Mouse (Mus musculus) heart, adult 2 months (tissue): ENCODE results near the gene Arhgef2. TPM values are rescaled to one million over a fixed set of nuclear protein-coding genes. Genes with fewer than 3 reads are reported as not detected.

Experiments
- DNase-seq, 2 experiments: peaks; one replicate each; pipeline ENCODE4 v3.0.0; 2021
- H3K27ac ChIP-seq: fragments of 200-600 bp; 2 replicates; pipeline ENCODE4 v1.8.1; 2022
- H3K27me3 ChIP-seq: fragments of 200-500 bp; 2 replicates; pipeline ENCODE4 v1.6.1; 2012; ENCODE audit warnings: mild to moderate bottlenecking, low read length, inconsistent platforms, mixed read lengths; ENCODE audit not compliant: control insufficient read depth, insufficient read depth
- H3K36me3 ChIP-seq: fragments of 200-500 bp; 2 replicates; pipeline ENCODE4 v1.6.1; 2012; ENCODE audit warnings: low read length, inconsistent platforms; ENCODE audit not compliant: control insufficient read depth, insufficient read depth
- H3K4me1 ChIP-seq: fragments of 200-500 bp; 2 replicates; pipeline ENCODE4 v1.6.1; 2011; ENCODE audit warnings: low read length; ENCODE audit not compliant: control insufficient read depth, insufficient read depth
- H3K4me3 ChIP-seq: fragments of 200-600 bp; 2 replicates; pipeline ENCODE4 v1.8.1; 2022
- H3K79me2 ChIP-seq: fragments of 200-500 bp; replicated peaks from 2 replicates; pipeline ENCODE4 v1.6.1; 2012; ENCODE audit warnings: mild to moderate bottlenecking, inconsistent platforms, low read length, moderate library complexity, mixed read lengths; ENCODE audit not compliant: control insufficient read depth, insufficient read depth
- H3K9ac ChIP-seq: fragments of 200-500 bp; 2 replicates; pipeline ENCODE4 v1.6.1; 2012; ENCODE audit warnings: low read depth, mild to moderate bottlenecking, control low read depth, inconsistent platforms, low read length, mixed read lengths
- CTCF ChIP-seq: fragments of 200-600 bp; IDR thresholded peaks from 2 replicates; pipeline ENCODE4 v1.8.1; 2022; ENCODE audit warnings: antibody characterized with exemption, mild to moderate bottlenecking, moderate library complexity
- EP300 ChIP-seq: fragments of 200-500 bp; IDR thresholded peaks from 2 replicates; pipeline ENCODE4 v1.6.1; 2011; ENCODE audit warnings: low read depth, low read length, control low read depth; ENCODE audit not compliant: insufficient read depth
- POLR2A ChIP-seq: fragments of 200-500 bp; IDR thresholded peaks from 2 replicates; pipeline ENCODE4 v1.6.1; 2011; ENCODE audit warnings: mild to moderate bottlenecking, low read depth, low read length, control low read depth; ENCODE audit not compliant: insufficient read depth
- WGBS: fragments of 180-500 bp; shearing (Covaris S2); methylation state at CpG from one replicate; pipeline ENCODE4 v1.1.7; 2018; 5-methylcytosine and 5-hydroxymethylcytosine counted together
- intact Hi-C: fragments of 180-260 bp; cut with DNase I; formaldehyde crosslinking; loops from one replicate; pipeline ENCODE4 v1.15.1; 2025
- polyA plus RNA-seq: library from polyadenylated mRNA; depleted of rRNA; stranded (reverse); fragments of >200 nt; gene quantifications from 2 replicates; pipeline ENCODE4 v1.2.3, GENCODE M21; 2012
- total RNA-seq, 2 experiments: library from RNA; stranded (reverse); gene quantifications; 2 replicates each; pipeline ENCODE4 v1.2.3; 2021

Arhgef2 gene
- total and polyA plus RNA-seq, 3 experiments, result 37.3 to 51.0 (median 37.5) TPM

DNA sequence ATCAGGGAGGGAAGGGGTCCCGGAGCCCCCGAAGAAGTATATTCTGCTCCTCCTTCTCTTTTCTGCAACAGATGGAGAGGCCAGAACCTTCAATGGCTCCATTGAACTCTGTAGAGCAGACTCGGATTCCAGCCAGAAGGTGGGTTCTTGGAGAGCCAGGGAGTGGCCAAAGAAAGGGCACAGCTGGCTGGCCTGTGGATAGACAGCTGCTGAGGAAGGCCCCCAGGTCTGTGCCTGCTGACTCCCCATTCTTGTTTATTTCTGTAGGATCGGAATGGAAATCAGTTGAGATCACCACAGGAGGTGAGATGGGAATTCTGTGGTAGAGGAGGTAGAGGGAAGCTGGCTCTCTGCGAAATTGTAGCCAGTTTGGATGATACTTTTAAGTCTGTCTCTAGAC is 37.3 kb downstream of the Arhgef2 start:
- WGBS, result 82% methylated on average over 5 of the region's 5 CpGs
- no peak for DNase-seq
- Histone ChIP-seq H3K27me3 (no peaks in the 10 kb centered on the region), H3K9ac (no peak overlapping the region), H3K4me1 (no peaks in the 10 kb centered on the region), H3K79me2 (no peaks in the 10 kb centered on the region), H3K36me3 (no peaks in the 10 kb centered on the region), H3K4me3 (no peak overlapping the region), H3K27ac (no peak overlapping the region)
- intact Hi-C loops, result no loop called here
- no peak for TF ChIP-seq EP300
- TF ChIP-seq POLR2A, result no peak
- no peak for TF ChIP-seq CTCF

DNA sequence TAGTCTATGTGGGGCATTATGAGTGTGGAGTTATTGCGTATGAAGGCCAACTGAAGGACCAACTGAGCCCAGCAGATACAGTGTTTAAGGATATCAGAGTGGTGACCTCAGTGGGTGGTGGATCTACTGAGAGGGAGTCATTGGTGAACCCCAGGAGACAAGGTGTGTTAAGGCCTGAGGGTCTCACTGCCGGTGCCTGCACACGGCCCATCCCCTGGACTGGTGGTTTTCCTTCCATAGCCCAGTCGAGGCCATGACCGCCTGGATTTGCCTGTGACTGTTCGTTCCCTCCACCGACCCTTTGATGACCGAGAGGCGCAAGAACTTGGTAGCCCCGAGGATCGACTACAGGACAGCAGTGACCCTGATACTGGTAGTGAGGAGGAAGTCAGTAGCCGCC is 40.2 kb downstream of the Arhgef2 start:
- Histone ChIP-seq H3K4me1 (no peaks in the 10 kb centered on the region), H3K79me2 (no peaks in the 10 kb centered on the region), H3K9ac (no peak overlapping the region), H3K36me3 (no peaks in the 10 kb centered on the region), H3K27ac (no peak overlapping the region), H3K27me3 (no peaks in the 10 kb centered on the region), H3K4me3 (no peak overlapping the region)
- TF ChIP-seq EP300 (no peak), POLR2A (no peak), CTCF (no peak)
- peak in 1 of 2 experiments; percentile 17 for DNase-seq
- WGBS, result 84% methylated on average over 12 of the region's 12 CpGs
- intact Hi-C loops, result no loop called here

DNA sequence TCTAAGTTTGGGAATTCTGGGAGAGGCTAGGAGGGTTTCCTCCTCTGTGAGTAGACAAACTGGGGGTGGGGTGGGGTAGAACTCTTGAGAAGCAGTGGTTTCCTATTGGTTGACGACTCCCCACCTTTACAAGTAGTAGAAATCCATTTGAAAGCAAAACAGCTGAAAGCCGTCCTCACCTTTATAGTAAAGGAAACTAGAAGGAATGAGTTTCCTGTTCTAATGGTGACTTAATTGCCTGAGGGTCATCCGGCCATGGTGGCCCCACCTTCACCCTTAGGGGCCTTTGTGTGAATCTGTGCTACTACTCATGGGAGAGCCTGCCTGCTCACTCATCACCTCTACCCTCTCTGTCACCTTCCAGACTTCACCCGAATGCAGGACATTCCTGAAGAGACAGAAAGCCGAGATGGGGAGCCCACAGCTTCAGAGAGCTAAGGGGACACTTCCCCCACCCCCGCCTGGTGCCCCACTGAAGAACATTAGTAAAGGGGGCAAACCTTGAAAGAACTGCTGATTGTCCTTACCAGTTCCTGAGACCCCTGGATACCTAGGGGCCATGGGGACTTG is 40.7 kb downstream of the Arhgef2 start:
- no peak for TF ChIP-seq EP300
- TF ChIP-seq CTCF, result no peak
- no peak for TF ChIP-seq POLR2A
- intact Hi-C loops, result no loop called here
- DNase-seq, result no peak
- Histone ChIP-seq H3K9ac (no peak overlapping the region), H3K79me2 (no peaks in the 10 kb centered on the region), H3K36me3 (no peaks in the 10 kb centered on the region), H3K27ac (no peak overlapping the region), H3K4me3 (no peak overlapping the region), H3K4me1 (no peaks in the 10 kb centered on the region), H3K27me3 (no peaks in the 10 kb centered on the region)
- WGBS, result 64% methylated on average over 6 of the region's 6 CpGs

DNA sequence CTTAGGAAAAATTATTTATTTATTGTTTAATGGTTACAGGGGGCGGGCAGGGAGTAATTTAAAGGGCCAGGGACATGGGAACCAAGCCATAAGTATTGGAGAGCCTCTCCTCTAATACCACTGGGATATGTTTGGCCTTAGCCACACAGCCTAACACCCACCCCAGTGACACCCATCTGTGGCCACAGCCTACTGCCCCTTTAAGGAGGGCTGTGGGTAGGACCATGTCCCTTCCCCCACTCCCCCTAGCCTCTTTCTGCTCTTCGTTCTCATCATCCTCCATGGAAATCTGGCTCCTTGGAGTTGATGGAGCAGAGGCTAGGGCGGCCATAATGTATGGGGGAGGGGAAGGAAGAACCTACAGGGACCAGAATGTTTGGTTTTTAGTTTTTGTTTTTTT is 41.3 kb downstream of the Arhgef2 start:
- 82% methylated on average over 3 of the region's 3 CpGs for WGBS
- Histone ChIP-seq H3K36me3 (no peaks in the 10 kb centered on the region), H3K4me1 (no peaks in the 10 kb centered on the region), H3K27ac (no peak overlapping the region), H3K79me2 (no peaks in the 10 kb centered on the region), H3K4me3 (no peak overlapping the region), H3K9ac (no peak overlapping the region), H3K27me3 (no peaks in the 10 kb centered on the region)
- intact Hi-C loops, result no loop called here
- TF ChIP-seq EP300 (no peak), CTCF (no peak), POLR2A (no peak)
- no peak for DNase-seq

DNA sequence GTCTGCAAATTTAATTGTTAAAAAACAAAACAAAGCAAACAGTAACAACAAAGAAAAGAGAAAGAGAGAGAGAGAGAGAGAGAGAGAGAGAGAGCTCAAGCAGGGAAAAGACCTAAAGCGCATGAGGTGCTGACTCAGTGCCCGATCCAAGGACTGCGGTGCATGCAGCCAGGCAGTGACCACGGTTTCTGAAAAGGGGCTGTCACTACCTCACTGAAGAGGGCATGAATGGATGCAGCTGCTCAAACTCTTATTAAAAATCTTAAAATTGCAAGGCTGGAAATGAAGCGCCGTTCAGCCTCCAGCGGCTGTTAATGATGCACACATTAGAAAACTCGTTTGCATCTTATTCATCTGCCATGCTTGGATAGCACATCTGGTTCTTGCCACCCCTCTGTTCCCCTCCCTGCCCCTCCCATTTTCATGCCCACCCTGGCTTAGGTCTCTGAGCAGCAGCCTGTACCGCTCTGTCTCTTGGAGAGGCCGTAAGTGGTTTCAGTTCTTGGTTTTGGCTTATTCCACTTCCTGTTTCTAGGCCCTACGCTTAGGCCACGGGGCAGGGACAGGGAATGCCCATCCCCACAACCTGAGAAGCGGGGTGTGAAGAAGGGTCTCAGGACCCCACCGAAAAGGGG is 42.1 kb downstream of the Arhgef2 start:
- H3K36me3 ChIP-seq, result no peaks in the 10 kb centered on the region
- 71% methylated on average over 14 of the region's 14 CpGs for WGBS

DNA sequence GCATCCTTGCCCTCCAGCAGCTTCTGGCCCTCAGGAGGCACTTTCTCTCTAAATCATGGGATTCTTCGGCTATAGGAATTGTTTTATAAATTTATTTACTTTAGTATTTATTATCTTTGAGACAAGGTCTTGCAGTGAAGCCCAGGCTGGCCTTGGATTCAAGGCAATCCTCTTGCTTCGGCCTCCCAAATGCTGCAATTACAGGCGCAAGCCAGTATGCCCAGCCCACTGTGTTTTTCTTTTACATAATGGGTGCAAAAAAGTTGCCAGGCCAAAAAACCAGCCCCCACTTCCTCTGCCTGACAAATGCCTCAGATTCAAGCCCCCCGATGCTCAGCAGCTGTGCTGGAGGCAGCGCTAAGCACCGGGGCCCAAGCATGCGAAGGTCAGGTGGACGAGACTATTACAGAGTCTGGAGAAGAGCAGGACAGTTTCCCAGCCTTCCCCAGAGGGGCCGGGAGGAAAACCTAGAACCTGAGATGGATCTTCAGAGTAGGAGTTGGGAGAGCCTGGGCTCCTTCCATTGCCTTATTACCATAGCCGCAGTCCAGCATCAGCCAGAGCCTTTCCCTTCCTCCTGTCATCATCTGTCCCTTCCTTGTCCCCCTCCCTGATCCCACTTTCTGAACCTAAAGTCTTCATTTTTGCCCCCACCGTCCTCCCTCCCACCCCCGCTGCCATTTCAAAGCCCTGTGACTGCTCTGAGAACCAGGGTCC is 42.8 kb downstream of the Arhgef2 start:
- Histone ChIP-seq H3K9ac (no peak overlapping the region), H3K36me3 (no peaks in the 10 kb centered on the region), H3K4me3 (no peak overlapping the region), H3K27ac (no peak overlapping the region), H3K4me1 (peaks cover 3% of the 10 kb centered on the region; the same call in 1 of the 2 replicates), H3K79me2 (no peaks in the 10 kb centered on the region), H3K27me3 (no peaks in the 10 kb centered on the region)
- WGBS, result 81% methylated on average over 12 of the region's 12 CpGs
- intact Hi-C loops, result no loop called here
- TF ChIP-seq EP300 (no peak), CTCF (no peak), POLR2A (no peak)
- peak; percentile 3 to 17 for DNase-seq

More for the DNA sequence above, 42.1 kb downstream of the Arhgef2 start:
- DNase-seq, result no peak
- H3K79me2 ChIP-seq, result no peaks in the 10 kb centered on the region
- H3K27me3 ChIP-seq, result no peaks in the 10 kb centered on the region
- intact Hi-C loops, result no loop called here
- H3K4me1 ChIP-seq, result peaks cover under 1% of the 10 kb centered on the region; the same call in 1 of the 2 replicates
- no peak overlapping the region for H3K27ac ChIP-seq
- no peak for TF ChIP-seq CTCF
- no peak for TF ChIP-seq POLR2A
- no peak for TF ChIP-seq EP300
- no peak overlapping the region for H3K4me3 ChIP-seq
- no peak overlapping the region for H3K9ac ChIP-seq
